Mouse (Mus musculus) liver, embryonic 15.5 days (tissue): ENCODE data around the gene Lgals12. TPM values are rescaled to one million over a fixed set of nuclear protein-coding genes. Genes with fewer than 3 reads are reported as not detected.

Experiments
- polyA plus RNA-seq: library from polyadenylated mRNA; unstranded; fragments of >200 nt; fragmentation: Nextera tagmentation; extraction: Ambion mirVana; gene quantifications from 2 replicates; pipeline ENCODE4 v1.2.1, GENCODE M21; 2015

Lgals12 gene
- polyA plus RNA-seq, 1 experiment from 2014 or later = not detected

Other genes with a start within 250 kb of the Lgals12 start
- 3.2 and 3.7 TPM in 2 replicates for gene Spindoc, start 224.2 kb downstream of the Lgals12 start, polyA plus RNA-seq
- gene 2700081O15Rik, start 189.6 kb downstream of the Lgals12 start, polyA plus RNA-seq = 0.68 and 0.88 TPM in 2 replicates
- gene Rtn3, start 123.9 kb downstream of the Lgals12 start, polyA plus RNA-seq = 69.6 and 71.7 TPM in 2 replicates
- 4.6 and 5.1 TPM in 2 replicates for gene Atl3, start 113.2 kb downstream of the Lgals12 start, polyA plus RNA-seq
- gene Pla2g16, start 49.7 kb downstream of the Lgals12 start, polyA plus RNA-seq = 22.6 and 26.4 TPM in 2 replicates
- gene Hrasls5, start 5.3 kb upstream of the Lgals12 start, polyA plus RNA-seq = not detected in 2 replicates
- not detected in 2 replicates for gene Slc22a19, start 104.1 kb upstream of the Lgals12 start, polyA plus RNA-seq
- not detected in 2 replicates for gene Slc22a26, start 195.5 kb upstream of the Lgals12 start, polyA plus RNA-seq